Mouse (Mus musculus): ENCODE results near the gene Pdgfc.

Gene Pdgfc

DNA sequence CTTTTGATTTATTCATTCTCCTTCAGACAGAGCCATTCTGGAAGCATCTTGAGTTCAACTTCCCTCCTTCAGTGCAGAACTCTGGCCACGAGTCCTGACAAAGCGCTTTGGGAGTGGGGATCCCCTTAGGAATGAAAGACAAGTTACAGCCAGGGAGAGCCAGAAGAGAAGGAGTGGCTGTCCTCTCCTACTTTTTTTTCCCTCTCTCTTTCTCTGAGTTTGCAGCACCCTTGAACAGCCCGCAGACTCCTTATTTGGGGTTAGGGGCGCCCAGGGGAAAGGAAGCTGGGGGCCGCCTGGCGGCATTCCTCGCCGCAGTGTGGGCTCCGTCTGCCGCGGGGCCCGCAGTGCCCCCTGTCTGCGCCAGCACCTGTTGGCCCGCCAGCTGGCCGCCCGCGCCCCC, at the start of gene Pdgfc:
Gene Pdgfc (plus strand): TSS at position 266 of the 403 bp plus-strand sequence.
- DNase-seq, result no peak

DNA sequence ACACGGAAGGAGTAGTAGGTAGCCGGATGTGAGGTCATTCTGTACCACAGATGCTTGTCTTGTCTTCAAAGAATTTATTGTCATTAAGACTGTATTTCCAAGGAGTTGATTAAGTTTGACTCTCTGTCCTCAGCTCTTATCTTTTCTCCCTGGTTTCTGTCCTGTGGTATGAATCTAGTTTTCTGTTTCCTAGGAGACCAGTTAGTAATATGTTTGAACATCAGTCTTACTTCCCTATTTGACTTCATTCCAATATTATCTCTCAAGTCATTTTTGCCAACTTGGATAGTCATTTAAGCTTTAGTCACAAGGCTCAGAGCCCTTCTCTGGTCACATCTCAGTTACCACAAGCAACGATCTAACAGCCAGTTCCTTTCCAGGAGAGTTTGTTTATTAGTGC, 27.0 kb upstream of the Pdgfc start:
- DNase-seq, result no peak

DNA sequence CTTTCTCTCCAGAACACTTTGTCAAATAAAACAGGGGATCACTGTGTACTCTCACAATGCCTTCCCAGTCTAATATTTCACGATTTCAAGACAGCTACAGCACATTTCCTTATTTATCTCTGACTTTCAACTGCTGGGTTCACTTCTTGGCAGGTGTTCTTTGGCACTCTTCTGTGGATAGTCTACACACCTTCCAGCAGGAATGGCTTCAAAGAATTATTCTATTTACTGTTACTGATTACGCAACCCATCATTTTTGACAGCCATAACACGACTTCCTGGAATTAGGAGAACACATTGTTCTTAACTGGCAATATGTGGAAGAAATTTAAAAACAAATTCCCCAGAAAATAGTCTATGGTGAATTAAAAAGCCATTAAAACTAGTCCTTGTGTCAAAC, 26.3 kb upstream of the Pdgfc start:
- no peak for DNase-seq

DNA sequence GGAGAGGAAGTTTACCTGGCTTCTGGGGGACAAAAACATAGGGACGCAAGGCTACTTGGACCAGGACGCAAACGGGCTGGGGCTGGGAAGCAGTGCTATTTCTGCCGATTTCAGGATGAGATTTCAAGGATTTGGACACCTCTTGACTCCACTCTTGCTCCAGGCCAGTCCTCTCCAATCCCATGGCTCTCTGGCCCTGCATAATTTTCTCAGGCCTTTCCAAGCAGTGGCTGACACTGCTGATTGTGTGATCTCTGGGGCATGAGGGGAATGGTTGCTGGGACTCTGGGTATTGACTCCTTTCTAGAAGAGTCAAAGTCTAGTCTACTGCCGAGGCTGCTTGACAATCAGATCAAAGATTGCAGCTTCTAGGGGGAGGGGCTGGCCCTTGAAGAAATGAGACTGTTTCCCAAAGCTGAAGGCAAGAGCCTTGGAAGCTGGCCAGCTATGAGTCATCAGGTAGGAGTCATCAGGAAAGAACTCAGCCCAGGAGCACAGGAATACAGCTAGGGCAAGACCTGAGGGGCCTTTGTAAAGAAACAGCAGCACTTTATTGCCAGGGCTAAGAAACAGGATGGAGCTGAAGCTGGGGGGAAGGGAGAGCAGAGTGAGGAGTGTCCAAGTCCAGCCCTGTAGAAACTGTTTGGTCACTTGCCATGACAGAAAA, 18.7 kb upstream of the Pdgfc start:
- DNase-seq, result no peak

DNA sequence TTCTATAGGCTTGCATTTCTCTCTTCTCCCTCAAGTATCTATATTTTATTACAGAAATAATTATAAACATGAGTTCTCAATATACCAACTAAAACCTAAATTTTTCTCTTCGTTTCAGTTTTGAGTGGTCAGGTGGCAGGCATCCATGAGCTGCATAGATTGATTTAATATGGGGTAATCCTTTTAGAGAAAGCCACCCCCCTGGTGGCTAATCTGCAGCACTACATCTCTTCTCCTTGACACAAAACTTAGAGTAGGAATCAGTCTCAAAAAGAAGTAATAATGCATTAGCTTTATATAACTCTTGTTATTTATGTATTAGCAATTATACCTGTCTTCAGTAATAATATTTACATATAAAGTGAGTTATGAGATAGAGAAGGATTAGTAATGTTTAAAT, 16.2 kb upstream of the Pdgfc start:
- no peak for DNase-seq

DNA sequence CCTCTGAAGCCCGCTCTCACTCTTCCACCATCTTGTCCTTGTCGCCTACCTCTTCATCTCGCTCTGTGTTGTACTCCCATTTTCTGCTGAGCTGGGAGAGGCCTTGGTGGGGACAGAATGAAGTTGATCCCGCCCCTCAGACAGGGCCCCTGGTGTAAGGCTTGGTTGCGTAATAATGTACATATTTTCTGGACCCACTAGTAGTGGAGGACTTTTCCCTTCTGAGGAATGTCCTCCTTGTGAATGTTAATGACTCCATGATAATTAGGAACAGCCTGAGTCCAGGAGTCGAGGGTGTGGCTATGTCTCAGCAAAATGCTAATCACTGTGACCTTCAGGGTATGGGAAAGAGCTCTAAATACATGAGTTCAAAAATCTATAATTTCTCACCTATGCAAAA, 14.4 kb upstream of the Pdgfc start:
- DNase-seq, result no peak

DNA sequence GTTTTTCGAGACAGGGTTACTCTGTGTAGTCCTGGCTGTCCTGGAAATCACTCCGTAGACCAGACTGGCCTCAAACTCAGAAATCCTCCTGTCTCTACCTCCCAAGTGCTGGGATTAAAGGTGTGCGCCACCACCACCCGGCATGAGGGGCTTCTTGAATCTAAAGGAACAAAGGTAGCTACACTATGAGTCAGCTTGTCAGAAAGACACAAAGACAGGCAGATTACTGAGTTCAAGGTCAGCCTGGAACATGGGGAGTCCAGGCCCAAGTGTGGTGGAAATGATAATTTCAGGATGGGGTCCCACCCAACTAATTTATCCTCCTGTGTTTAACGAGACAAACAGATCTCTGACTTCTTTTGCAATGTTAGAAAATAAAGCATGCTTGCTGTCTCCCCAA, 13.9 kb upstream of the Pdgfc start:
- DNase-seq, result no peak

DNA sequence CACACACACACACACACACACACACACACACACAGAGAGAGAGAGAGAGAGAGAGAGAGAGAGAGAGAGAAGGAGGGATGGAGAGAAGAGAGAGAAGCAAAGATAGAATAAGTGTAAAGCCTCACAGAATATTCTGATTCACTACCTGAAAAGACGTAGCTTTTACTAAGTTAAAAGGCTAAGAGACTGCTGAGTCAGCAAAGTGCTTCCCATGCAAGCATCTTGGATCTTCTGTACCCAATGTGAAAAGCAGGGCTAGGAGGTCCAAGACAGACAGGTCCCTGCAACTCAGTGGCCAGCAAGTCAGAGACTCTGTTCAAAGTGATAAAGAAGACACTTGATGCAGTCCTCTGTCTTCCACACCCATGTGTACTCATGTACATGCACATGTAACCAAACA, 13.4 kb upstream of the Pdgfc start:
- no peak for DNase-seq

DNA sequence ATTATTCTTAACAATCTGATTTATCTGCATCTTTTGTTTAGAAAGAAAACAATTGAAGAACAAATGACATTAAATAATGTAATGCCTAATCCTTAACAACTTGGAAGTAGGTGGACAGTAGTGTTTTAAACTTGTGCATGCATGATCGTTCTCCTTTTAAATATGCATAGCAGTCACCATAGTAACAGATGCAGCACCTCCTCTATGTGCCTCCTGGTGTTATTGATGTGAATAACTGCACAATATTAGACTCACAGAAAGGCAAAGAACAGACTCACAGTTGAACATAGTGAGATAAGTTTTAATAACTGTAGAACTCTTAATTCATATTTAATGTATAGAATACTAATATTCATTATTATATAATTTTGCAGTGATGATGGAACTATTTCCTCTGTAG, 12.6 kb upstream of the Pdgfc start:
- DNase-seq, result no peak

DNA sequence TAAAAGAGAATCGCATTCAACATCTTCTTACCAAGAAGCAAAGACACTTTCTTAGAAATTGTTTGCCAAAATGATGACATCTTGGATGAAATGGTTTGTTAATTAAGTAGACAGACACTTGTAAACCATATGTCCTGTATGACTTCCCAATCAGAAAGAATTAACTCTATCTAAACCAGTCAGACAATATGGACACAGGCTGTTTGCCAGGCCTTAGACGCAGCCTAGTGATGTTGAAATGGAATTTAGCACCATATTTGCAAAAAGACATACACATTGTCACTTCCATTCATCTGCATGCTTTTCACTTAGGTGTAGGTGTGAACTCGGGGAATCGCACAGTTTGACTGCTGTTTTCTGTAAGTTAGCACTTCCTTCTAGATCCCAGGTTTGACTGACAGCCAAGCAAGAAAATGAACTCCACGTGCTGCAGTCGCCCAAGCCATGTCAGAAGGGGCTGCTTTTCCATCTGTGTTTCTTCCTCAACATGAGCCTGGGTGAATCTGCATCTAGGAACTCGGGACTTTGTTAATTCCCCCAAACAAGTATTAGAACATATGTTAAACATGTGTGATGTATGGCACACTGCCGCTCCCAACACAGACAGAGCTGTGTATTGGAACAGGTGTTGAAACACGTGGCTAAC, 10.5 kb upstream of the Pdgfc start:
- no peak for DNase-seq

DNA sequence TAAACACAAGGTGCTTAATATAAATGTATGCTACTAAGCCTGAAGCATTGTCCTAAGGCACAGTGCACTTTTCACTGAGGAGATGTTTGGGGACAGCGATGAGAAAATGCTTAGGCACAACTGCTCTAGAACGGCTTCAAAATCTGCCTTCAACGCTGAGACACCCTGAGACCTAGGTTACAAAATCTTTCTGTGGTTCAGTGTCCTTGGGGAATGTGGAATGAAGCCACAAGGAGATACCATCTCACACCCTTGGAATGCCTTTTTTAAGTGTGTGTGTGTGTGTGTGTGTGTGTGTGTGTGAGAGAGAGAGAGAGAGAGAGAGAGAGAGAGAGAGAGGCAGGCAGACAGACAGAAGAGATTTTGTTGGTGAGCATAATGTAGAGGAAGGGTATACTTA, 7.9 kb upstream of the Pdgfc start:
- no peak for DNase-seq

DNA sequence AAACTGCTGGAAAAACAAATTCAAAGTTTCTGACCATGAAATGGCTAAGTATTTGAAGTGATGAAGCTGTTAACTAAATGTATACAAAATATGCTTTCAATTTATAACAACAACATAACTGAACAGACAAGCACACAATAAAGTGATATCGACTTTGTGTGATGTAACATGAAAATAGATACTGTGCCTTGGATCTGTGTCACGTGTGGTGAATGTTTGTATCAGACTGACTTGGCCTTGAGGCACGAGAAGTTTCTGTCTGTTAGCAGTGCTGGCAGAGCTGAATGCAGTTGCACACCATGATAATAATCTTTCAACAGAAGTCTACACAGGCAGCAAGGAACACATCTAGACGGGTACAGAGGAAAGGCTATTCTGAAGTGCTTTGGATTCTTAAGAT, 6.9 kb upstream of the Pdgfc start:
- no peak for DNase-seq

DNA sequence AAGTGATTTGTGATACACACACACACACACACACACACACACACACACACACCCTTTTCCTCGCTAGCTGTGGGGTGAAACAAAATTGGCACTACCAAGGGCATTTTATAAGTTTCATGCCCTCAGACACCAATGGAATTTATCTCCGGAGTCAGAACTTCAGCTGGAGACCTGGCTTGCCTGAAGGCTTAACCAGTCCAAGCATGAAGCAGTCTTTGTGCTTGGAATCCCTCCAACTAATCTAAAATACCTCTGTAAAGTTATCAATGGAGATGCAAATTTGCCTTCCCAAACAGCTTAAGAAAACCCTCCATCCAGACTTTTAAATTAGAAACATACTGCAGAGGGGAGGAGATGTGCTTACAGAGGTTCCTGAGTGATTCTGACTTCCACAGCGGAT, 6.3 kb upstream of the Pdgfc start:
- DNase-seq, result no peak

DNA sequence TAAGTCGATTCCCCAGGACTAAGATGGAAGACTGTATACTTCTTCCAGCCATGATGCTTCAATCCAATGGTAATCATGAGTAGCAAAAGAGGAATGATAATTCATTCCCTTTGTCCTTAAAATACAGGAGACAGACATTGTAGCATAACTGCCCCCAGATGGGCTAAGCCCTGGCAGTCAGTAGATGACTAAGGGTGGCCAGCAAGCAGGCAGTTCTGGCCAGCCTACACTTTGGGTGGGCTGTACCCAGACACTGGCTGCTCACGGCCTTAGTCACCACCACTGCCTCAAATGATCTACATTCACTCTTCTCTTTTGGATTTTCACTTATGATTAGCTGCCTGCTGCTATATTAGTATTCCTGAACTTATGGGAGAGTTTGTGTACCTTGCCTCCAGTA, 5.9 kb upstream of the Pdgfc start:
- DNase-seq, result no peak

DNA sequence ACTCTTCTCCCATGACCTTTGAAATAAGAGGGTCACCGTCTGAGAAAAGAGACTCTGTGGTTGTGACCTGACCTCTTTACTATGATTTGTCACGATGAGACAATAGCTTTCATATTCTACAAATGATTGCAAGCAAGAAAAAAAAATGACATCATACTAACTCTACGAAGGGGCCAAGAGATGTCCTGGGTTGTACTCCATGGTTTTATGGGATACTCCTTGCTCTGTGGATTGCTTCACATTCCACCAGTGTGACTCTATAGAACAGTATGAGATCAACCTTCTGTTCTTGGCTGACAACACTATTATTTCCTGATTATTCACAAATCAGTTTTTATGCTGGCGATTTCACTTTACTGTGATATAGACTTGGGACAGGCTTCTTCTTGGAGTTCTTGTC, 4.2 kb upstream of the Pdgfc start:
- no peak for DNase-seq

DNA sequence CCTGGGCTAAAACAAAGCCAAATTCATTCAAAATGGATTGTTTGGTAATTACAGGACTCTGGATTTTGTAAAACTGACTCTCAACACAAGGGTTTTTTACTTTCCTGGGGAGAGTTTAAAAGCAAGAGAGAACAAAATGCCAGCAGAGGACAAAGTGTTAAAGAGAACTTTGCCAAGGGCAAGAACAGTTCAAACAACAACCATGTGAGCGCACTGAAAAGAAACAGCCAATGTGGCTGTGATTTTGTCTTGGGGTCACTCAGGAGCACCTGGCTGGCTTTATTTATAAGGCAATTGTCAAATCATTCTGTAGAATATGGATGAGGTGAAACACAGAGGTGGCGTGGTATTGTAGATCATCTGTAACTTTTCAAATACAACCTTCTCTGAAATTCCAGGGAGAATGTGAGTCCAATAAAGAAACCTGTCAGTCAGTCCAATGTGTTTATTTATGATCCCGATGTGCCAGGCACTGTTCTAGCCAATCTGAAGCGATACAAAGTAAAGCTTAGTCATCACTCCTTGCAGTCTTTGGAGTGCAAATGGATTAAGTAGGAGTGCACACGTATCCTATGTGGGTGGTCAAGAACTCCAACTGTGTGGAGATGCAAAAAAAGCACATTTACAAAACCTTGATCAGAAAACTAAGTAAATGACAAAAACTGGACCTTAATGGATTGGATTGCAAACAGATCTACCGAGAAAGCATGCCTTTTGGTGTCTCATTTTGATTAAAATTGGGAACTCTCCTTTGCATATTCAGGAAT, 1.7 kb upstream of the Pdgfc start:
- no peak for DNase-seq

DNA sequence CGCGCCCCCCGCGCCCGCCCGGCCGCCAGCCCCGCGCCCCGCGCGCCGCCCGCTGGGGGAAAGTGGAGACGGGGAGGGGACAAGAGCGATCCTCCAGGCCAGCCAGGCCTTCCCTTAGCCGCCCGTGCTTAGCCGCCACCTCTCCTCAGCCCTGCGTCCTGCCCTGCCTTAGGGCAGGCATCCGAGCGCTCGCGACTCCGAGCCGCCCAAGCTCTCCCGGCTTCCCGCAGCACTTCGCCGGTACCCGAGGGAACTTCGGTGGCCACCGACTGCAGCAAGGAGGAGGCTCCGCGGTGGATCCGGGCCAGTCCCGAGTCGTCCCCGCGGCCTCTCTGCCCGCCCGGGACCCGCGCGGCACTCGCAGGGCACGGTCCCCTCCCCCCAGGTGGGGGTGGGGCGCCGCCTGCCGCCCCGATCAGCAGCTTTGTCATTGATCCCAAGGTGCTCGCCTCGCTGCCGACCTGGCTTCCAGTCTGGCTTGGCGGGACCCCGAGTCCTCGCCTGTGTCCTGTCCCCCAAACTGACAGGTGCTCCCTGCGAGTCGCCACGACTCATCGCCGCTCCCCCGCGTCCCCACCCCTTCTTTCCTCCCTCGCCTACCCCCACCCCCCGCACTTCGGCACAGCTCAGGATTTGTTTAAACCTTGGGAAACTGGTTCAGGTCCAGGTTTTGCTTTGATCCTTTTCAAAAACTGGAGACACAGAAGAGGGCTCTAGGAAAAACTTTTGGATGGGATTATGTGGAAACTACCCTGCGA, 517 bp downstream of the Pdgfc start:
- DNase-seq, result peak; percentile 80

DNA sequence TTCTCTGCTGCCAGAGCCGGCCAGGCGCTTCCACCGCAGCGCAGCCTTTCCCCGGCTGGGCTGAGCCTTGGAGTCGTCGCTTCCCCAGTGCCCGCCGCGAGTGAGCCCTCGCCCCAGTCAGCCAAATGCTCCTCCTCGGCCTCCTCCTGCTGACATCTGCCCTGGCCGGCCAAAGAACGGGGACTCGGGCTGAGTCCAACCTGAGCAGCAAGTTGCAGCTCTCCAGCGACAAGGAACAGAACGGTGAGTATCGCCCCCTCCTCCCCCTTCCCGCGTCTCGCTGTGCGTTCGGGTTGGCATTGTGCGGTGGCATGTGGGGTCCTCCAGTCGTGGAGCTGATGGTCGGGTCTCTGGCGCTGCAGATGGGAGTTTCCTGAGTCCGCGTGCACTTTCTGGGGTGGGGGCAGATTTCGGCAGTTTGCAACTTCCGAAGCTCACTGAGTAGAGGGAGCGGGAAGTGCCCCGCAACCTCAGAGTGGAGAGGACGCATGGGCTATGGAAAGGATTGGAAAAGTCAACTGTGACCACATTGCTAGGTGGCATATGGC, 1.2 kb downstream of the Pdgfc start:
- peak; percentile 61 for DNase-seq

DNA sequence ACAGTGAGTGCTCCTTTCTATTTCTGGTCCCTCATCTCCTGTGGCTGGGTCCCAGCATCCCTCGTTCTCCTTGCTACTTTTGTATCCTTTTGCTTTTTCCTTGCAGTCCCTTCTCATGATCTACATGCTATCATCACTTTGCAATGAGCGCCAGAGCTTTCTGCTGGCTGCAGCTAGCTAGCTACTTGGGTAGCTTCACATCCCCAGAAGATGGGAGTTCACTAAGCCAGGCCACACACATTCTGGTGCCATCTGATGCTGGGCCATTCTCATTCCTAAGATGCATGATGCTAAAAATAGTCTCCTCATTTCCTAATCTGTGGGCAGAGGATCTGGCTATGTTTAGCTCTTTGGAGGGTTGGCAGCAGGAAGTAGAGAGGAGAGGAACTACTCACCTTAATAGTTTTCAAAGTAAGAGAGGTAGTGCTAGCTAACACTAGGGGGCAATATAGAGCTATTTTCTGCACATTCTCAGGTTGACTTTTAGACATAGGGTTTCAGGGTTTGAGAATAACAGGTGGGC, 3.0 kb downstream of the Pdgfc start:
- DNase-seq, result peak; percentile 68

DNA sequence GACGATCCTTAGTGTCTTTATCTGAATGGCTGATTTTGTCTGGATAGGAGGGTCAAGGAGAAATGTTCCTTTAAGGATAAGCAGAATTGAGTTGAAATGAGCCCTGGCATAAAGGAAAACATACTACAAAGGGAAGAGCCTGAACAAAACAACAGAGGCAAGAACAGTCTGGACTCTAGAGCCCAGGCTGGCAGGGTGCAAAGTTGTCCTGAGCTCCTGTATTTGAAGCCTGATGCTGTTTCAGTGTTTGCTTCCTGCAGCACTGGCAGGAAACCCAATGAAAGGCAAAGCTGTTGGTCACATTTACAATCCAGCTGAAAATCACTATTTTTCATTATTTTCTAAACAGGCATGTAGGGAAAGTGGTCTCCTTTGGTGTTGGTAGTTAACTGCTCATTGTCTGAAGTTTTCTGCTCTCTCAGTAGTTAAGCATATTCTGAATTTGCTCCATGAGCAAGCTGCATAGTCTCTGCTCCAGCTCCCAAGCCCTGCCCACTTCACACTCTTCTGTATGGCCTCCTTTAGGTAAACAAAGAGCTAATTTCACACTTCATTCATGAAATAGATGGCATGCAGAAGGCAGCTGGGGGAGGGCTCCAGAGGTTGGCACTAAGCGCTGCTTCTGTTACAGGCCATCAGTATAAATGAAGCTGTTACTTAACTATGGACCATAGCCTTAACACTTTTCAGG, 8.6 kb downstream of the Pdgfc start:
- peak; percentile 61 for DNase-seq

DNA sequence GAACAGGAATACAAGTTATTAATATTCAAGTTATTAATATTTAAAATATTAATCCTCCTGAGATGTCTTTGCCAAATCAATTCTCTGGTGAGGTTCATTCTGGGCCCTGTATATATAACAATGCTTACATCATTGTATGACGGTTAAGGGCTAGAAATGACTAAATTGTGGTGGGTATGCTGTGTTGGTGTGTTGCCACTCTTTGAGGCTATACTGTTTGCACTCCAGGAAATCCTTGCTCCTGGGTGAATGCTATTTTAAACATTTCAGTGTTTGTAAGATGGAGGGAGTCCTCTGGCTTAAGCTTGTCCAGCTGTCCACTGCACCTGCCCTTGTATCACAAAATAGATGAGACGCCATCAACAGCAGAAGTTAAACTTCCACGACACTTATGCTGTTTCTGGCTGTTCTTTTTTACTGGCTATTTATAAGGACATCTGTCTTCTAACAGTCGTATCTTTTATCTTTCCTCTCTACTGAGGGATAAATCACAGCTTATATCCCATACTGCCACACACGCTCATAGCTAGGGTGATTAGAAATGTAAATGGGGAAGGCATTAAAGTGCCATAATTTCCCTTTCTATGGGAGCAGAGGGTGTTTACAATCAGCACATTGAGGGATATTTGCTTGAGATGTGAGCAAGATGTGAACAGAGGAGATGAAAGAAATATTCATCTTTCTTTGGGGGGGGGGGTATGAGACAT, 9.3 kb downstream of the Pdgfc start:
- DNase-seq, result no peak
